Mouse (Mus musculus) intestine, postnatal 0 days (tissue): Measurements from ENCODE around the gene Samd8. TPM values are rescaled to one million over a fixed set of nuclear protein-coding genes. Genes with fewer than 3 reads are reported as not detected.

Experiments used
- ATAC-seq: fragments of 200-750 bp; cut with Nextera tagmentation; 2 replicates; pipeline ENCODE4 v1.8.0; 2017; ENCODE audit warnings: mild to moderate bottlenecking, moderate TSS enrichment, moderate library complexity
- H3K27ac ChIP-seq: fragments of 300-500 bp; sonication (generic); 2 replicates; pipeline ENCODE4 v1.5.1; 2014; ENCODE audit warnings: mild to moderate bottlenecking, low read depth, low read length, moderate library complexity
- H3K27me3 ChIP-seq: fragments of 300-500 bp; sonication (generic); replicated peaks from 2 replicates; pipeline ENCODE4 v1.6.1; 2014; ENCODE audit warnings: low read length, mixed read lengths; ENCODE audit not compliant: control insufficient read depth, insufficient read depth
- H3K36me3 ChIP-seq: fragments of 300-500 bp; sonication (generic); 2 replicates; pipeline ENCODE4 v1.6.1; 2014; ENCODE audit warnings: mild to moderate bottlenecking, moderate library complexity; ENCODE audit not compliant: control insufficient read depth, insufficient read depth
- H3K4me1 ChIP-seq: fragments of 300-500 bp; sonication (generic); replicated peaks from 2 replicates; pipeline ENCODE4 v1.6.1; 2014; ENCODE audit warnings: antibody characterized with exemption, low read length, mixed read lengths; ENCODE audit not compliant: control insufficient read depth, insufficient read depth
- H3K4me2 ChIP-seq: fragments of 300-500 bp; sonication (generic); replicated peaks from 2 replicates; pipeline ENCODE4 v1.6.1; 2014; ENCODE audit warnings: low read depth, mild to moderate bottlenecking, moderate library complexity
- H3K4me3 ChIP-seq: fragments of 300-500 bp; sonication (generic); 2 replicates; pipeline ENCODE4 v1.5.1; 2014; ENCODE audit warnings: low read depth, low read length
- H3K9ac ChIP-seq: fragments of 300-500 bp; sonication (generic); 2 replicates; pipeline ENCODE4 v1.6.1; 2014; ENCODE audit warnings: mild to moderate bottlenecking, low read depth, low read length
- H3K9me3 ChIP-seq: fragments of 300-500 bp; sonication (generic); 2 replicates; pipeline ENCODE4 v1.6.1; 2016; ENCODE audit warnings: mixed run types; ENCODE audit not compliant: control insufficient read depth
- CTCF ChIP-seq: sonication (generic); IDR thresholded peaks from 2 replicates; pipeline ENCODE4 v1.5.1; 2016; ENCODE audit warnings: low read depth, mild to moderate bottlenecking, control low read depth, antibody characterized with exemption, moderate library complexity
- WGBS: fragments of 180-500 bp; shearing (Covaris S2); extraction: QIAGEN DNeasy Blood & Tissue Kit; methylation state at CpG from one replicate; pipeline ENCODE4 v1.1.7; 2014; 5-methylcytosine and 5-hydroxymethylcytosine counted together
- polyA plus RNA-seq: library from polyadenylated mRNA; unstranded; fragments of >200 nt; fragmentation: Nextera tagmentation; extraction: Ambion mirVana; gene quantifications from 2 replicates; pipeline ENCODE4 v1.2.1, GENCODE M21; 2015

Samd8 gene
- polyA plus RNA-seq, 1 experiment from 2014 or later, result 16.3 TPM

DNA sequence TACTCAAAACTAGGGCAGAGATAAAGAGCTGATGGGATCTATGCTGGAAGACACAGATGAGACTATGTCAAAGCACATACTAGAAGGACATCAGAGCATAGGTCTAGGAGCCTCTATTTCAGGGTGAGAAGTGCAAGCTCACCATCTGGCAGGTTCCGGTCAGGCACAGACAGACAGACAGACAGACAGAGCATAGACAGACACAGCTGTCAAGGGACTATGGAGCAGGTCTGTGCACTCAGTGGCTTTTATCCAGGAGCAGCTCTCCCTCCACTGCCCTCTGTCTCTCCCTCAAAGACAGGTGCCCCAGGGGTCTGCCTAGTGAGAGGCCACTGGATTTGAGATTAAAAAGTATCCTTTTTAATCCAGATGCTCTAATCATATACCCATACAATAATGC, 6.2 kb upstream of the Samd8 start:
- Histone ChIP-seq H3K4me3 (no peak overlapping the region), H3K9me3 (no peaks in the 10 kb centered on the region), H3K4me2 (no peak overlapping the region), H3K27ac (no peak overlapping the region), H3K36me3 (no peaks in the 10 kb centered on the region), H3K27me3 (no peaks in the 10 kb centered on the region), H3K4me1 (no peaks in the 10 kb centered on the region), H3K9ac (no peak overlapping the region)
- no peak for TF ChIP-seq CTCF
- no peak for ATAC-seq
- WGBS, result 84% methylated on average over 1 of the region's 1 CpGs

DNA sequence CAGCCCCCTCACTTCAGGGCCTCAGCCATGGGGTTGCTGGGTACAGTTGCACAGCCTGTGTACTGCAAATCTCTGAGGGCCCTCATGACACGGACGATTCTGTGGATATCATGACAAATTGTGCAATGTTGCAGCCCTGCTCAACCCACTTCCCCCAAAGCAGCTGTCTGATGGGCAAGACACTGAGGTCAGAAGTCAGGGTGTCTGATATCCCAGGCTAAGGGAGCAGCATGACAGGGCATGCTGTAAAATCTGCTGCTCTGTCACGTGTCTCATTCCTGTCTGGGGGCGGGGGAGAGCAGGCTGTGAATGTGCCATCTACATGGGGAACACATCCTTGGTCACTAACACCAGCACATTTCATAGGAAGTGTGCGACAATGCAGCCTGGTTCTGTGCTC, 5.2 kb upstream of the Samd8 start:
- Histone ChIP-seq H3K9me3 (no peaks in the 10 kb centered on the region), H3K4me3 (no peak overlapping the region), H3K27me3 (no peaks in the 10 kb centered on the region), H3K27ac (no peak overlapping the region), H3K4me2 (no peak overlapping the region), H3K9ac (no peak overlapping the region), H3K36me3 (no peaks in the 10 kb centered on the region), H3K4me1 (no peaks in the 10 kb centered on the region)
- WGBS, result 62% methylated on average over 5 of the region's 5 CpGs
- no peak for ATAC-seq
- no peak for TF ChIP-seq CTCF

DNA sequence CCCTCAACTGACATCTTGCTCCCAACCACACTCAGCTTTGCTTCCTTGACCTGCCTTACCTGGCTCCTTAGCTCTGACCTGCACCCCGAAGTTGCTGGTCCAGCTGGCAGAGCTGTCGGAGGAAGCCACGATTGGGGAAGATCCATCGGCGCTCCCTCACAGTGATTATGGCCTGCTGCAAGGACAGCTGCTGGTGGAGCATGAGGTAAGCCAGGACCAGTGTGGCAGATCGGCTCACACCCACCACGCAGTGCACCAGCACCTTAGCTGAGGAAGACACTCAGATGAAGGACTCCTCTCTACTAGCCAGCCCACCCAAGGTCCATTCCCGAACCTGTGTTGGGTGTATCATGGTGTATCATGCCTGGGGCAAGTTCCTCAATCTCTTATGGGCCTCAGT, 4.1 kb upstream of the Samd8 start:
- H3K27ac ChIP-seq, result no peak overlapping the region
- no peak for TF ChIP-seq CTCF
- H3K4me1 ChIP-seq, result no peaks in the 10 kb centered on the region
- no peak overlapping the region for H3K4me3 ChIP-seq
- H3K27me3 ChIP-seq, result no peaks in the 10 kb centered on the region
- no peak overlapping the region for H3K4me2 ChIP-seq
- H3K9me3 ChIP-seq, result no peaks in the 10 kb centered on the region
- H3K36me3 ChIP-seq, result no peaks in the 10 kb centered on the region
- WGBS, result 83% methylated on average over 8 of the region's 8 CpGs
- no peak overlapping the region for H3K9ac ChIP-seq
- ATAC-seq, result no peak

DNA sequence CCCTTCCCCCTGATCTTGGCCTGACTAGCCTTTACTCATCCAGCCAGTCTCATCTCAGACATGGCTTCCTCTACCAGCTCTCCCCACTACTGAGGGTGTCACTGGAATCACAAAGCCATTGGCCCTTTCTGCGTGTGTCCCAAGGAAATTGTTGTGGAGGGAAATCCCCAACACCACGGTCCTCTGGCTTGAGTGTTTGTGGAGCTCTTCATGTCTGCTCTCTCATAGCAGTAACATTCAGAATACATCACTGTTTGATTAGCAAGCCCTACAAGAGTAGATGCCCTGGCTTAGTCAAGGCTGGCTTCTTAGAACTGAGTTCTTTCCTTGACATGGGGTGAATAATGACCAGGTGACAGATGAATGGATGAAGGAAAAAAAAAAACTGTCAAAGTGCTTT, 3.5 kb upstream of the Samd8 start:
- Histone ChIP-seq H3K4me3 (no peak overlapping the region), H3K27ac (no peak overlapping the region), H3K4me2 (no peak overlapping the region), H3K9ac (no peak overlapping the region), H3K4me1 (peaks cover 1% of the 10 kb centered on the region; the same call in 1 of the 2 replicates), H3K9me3 (no peaks in the 10 kb centered on the region), H3K27me3 (no peaks in the 10 kb centered on the region), H3K36me3 (no peaks in the 10 kb centered on the region)
- ATAC-seq, result no peak
- TF ChIP-seq CTCF, result no peak
- WGBS, result 79% methylated on average over 2 of the region's 2 CpGs

DNA sequence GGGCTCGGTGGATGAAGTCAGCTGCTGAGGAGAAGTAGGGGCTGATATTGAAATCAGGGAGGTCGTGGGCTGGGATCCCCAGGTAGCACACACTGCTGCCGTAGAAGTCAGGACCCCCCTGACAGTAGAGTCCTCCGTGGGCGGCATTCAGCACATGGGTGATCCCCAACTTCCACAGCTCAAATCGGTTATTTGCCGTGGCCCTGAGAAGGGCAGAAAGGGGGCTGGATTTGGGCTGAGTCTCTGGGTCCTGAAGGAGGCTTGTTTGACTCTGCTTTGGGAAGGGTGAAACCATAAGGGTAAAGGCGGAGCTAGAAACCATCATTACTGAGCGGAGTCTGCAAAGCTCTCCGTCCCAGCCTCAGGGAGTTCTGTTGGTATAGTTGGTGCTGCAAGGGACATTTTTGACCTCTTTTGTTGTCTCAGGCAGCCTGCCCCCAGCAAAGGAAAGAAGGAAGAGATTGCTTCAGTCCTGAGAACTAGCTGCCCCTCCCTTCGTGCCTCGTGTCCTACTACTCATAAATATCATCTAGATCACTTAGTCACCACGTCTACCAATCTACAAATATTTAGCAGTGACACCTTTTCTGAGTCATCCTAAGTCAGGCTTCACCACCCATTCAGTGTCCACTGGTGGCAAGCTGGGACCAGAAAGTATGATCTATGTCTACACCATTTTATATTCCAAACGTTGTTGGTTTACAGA, 2.7 kb upstream of the Samd8 start:
- Histone ChIP-seq H3K4me1 (peaks cover 5% of the 10 kb centered on the region; the same call in 1 of the 2 replicates), H3K27ac (no peak overlapping the region), H3K4me3 (no peak overlapping the region), H3K4me2 (no peak overlapping the region), H3K9me3 (no peaks in the 10 kb centered on the region), H3K9ac (no peak overlapping the region), H3K36me3 (no peaks in the 10 kb centered on the region), H3K27me3 (no peaks in the 10 kb centered on the region)
- TF ChIP-seq CTCF, result no peak
- 71% methylated on average over 14 of the region's 14 CpGs for WGBS
- ATAC-seq, result no peak

DNA sequence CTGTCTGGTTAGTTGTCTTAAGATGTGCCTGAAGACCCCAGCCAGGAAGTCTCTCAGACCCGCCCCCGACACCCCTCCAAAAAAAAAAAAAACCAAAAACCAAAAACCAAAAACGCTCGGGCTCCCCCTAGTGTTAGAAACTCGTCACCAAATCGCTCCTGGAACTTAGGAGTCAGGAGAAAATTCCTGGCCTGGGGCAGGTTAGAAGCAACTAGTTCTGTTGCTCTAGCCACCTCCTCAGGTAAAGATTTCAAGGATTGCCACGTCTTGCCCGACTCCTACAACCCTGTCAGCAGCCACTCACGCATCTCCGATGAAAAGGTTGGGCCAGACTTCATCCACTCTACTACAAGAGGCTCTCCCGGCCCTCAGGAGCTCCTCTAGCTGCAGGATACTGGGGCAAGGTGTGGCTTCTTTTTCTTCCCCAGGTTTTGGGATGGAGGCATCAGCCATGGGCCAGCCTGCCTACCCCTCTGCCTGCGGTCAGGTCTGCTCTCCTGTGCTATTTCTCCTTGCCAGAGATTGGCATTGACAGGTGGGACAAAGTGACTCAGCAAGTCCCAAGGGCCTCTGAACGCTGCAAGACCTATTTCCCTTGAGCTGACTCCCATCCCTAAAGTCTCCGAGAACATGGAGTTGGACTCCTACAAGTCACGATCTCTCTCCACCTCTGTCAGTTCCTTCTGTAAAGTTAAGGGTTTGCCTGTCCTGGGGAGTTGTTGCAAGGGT, 2.0 kb upstream of the Samd8 start:
- WGBS, result 42% methylated on average over 15 of the region's 15 CpGs

More for the DNA sequence above, 2.0 kb upstream of the Samd8 start:
- Histone ChIP-seq H3K9me3 (no peaks in the 10 kb centered on the region), H3K4me1 (peaks cover 5% of the 10 kb centered on the region; the same call in 1 of the 2 replicates), H3K27me3 (no peaks in the 10 kb centered on the region), H3K4me2 (no peak overlapping the region), H3K4me3 (no peak overlapping the region), H3K36me3 (no peaks in the 10 kb centered on the region), H3K27ac (no peak overlapping the region), H3K9ac (no peak overlapping the region)
- TF ChIP-seq CTCF, result peak; percentile 67
- no peak for ATAC-seq
